Mouse (Mus musculus) ovary, adult 2 months (tissue): ENCODE results near the gene Trim66. TPM values are rescaled to one million over a fixed set of nuclear protein-coding genes. Genes with fewer than 3 reads are reported as not detected.

Experiments
- polyA plus RNA-seq: library from polyadenylated mRNA; depleted of rRNA; stranded (reverse); fragments of >200 nt; gene quantifications from 2 replicates; pipeline ENCODE4 v1.2.3, GENCODE M21; 2012; rRNA removed

Trim66 gene
- 0.29 and 0.31 TPM in 2 replicates for polyA plus RNA-seq

DNA sequence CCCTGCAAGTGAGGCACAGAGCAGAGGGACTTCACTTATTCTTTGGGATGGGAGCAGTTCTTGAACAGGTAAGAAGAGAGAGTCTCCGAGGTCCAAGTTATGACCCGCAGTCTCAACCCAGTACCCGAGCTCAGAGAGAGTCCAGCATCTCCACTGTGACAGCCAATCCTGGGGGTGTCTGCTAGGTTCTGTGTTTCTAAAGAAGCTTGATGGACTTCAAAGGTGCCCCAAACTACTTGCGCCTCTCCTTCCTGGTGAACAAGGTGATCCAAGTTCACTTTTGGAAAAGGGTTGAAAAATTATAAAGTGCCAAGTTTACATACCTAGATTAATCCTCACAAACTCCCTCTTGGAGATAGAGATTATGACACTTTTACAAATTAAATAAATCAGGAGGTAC, at the start of gene Trim66:
Gene Trim66 (minus strand): TSS at position 101 of the 400 bp plus-strand sequence.

DNA sequence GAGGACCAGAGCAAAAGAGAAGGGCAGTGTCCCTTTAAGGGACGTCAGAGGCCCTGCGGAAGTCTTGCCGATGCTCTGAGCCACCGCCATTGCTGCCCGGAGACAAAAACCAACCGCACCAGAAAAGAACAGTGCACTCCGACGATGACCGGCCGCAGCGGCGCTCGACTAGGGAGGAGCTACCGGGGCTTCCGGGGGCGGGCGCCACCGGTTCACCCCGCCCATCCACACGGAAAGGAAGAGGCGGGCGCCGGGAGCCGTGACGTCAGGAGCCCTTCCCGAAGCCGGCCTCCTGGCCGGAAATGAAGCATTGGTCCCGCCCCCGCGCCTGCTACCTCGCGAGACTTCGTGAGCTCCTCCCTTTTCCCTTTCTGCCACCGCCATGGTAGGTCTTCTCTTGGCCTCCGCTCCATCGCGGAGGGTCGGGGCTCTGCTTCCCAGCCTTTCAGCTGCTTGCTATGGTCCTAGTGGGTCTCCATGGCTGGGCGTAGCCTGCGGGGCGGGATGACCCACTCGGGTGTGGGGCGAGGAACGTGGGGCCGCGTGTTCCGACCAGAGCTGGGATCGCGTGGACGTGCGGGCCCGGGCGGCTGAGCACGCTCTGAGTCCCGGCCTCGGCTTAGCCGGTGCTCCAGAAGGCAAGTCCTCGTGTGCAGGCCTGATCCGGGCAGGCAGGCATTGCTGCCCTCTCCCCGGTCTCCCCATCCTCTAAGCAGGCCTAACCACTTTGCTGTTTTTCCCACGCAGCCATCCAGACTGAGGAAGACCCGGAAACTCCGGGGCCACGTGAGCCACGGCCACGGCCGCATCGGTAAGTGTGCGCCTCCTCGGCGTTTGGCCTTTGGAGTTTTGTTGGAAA, 11.1 kb upstream of the Trim66 start, which contains the start of gene Rpl27a:
Gene Rpl27a (plus strand): TSS at position 310 of the 859 bp plus-strand sequence.

DNA sequence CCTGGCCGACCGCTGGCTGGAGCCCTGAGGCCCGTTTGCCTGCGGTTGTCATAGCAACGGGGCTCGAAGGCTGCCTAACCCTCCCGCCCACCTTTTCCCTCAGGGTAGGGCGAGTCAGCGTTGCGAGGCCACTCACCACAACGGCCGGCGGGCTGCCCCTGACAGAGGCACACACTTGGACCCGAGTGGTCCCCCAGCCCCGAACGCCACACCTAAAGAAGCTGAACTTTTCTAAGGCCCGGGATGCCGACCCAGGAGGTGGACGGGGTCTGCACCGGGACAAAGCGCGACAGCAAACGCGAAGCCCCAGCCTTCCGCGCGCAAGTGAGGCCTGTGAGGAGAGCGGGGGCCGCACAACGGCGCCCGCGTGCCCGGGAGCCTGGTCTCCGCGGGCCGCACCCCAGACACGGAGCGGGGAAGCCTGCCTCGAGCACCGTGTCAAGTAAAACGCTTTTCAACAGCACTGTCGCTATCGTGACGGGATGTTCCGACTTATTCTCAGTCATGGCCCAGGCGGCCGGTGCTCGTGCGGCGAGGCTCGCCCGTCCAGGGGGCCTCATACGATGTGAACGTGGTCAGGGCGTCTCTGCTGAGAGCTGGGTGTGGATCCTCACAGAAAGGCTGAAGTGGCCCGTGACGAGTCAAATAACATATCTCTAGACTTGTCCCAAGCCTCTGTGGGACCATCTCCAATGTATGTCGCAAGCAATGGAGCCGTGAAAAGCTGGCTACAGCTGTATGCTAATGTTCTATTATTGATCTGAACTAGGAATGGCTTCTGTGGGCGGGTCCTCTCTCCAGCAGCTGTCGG, 68.9 kb downstream of the Trim66 start, which contains the start of gene Stk33:
Gene Stk33 (minus strand): TSS at position 301 of the 811 bp plus-strand sequence.

Other genes starting within 250 kb of the Trim66 start
- 0.21 and 0.32 TPM in 2 replicates for gene Stk33, start 69.1 kb downstream of the Trim66 start, polyA plus RNA-seq
- 707 and 743 TPM in 2 replicates for gene Rpl27a, start 11.0 kb upstream of the Trim66 start, polyA plus RNA-seq
- gene St5, start 195.5 kb upstream of the Trim66 start, polyA plus RNA-seq = 65.5 and 73.8 TPM in 2 replicates
- 11.1 and 13.8 TPM in 2 replicates for gene Akip1, start 195.6 kb upstream of the Trim66 start, polyA plus RNA-seq
- 12.5 and 13.2 TPM in 2 replicates for gene BC051019, start 215.7 kb upstream of the Trim66 start, polyA plus RNA-seq
- gene Ascl3, start 223.6 kb upstream of the Trim66 start, polyA plus RNA-seq = 0.26 TPM in 1 of 2 replicates, not detected in the other
- gene Tmem9b, start 244.7 kb upstream of the Trim66 start, polyA plus RNA-seq = 24.8 and 25.9 TPM in 2 replicates